Mouse (Mus musculus): ENCODE data around the gene Ppp2r5d. TPM values are rescaled to one million over a fixed set of nuclear protein-coding genes. Genes with fewer than 3 reads are reported as not detected.

Gene Ppp2r5d
- polyA plus RNA-seq, 1 experiment from 2014 or later = 88.5 TPM

- H3K27ac ChIP-seq (ENCODE audit: low read depth) = no peak overlapping the region
- H3K27me3 ChIP-seq (replicated peaks; ENCODE audit: control insufficient read depth, insufficient read depth, low read length) = no peaks in the 10 kb centered on the region
- H3K9me3 ChIP-seq (ENCODE audit: control insufficient read depth, low read length) = no peaks in the 10 kb centered on the region
- H3K4me2 ChIP-seq (ENCODE audit: low read length) = no peak overlapping the region
- ATAC-seq (replicated peaks; ENCODE audit: low FRiP score, low TSS enrichment, low read depth) = no peak
- H3K9ac ChIP-seq (ENCODE audit: low read length) = no peak overlapping the region
- WGBS = 87% methylated on average over 9 of the region's 9 CpGs
- H3K36me3 ChIP-seq (ENCODE audit: control insufficient read depth, insufficient read depth, low read length) = peaks cover 30% of the 10 kb centered on the region
- H3K4me3 ChIP-seq (ENCODE audit: low read depth, low read length) = no peak overlapping the region
- no peak for DNase-seq (ENCODE audit: low spot score)
- no peaks in the 10 kb centered on the region for H3K4me1 ChIP-seq (replicated peaks; ENCODE audit: control insufficient read depth, insufficient read depth, low read length)
Measured at GRCm38 (mm10) chr17:46742986-46743385, 38.1 kb upstream of the Ppp2r5d start.

GRCm38 (mm10) chr17:46741305-46741704 lies 36.4 kb upstream of the Ppp2r5d start:
- ATAC-seq (replicated peaks; ENCODE audit: low FRiP score, low TSS enrichment, low read depth) = no peak
- Histone ChIP-seq H3K27ac (ENCODE audit: low read depth) (no peak overlapping the region), H3K9ac (ENCODE audit: low read length) (no peak overlapping the region), H3K4me1 (replicated peaks; ENCODE audit: control insufficient read depth, insufficient read depth, low read length) (no peaks in the 10 kb centered on the region), H3K36me3 (ENCODE audit: control insufficient read depth, insufficient read depth, low read length) (peaks cover 25% of the 10 kb centered on the region), H3K27me3 (replicated peaks; ENCODE audit: control insufficient read depth, insufficient read depth, low read length) (no peaks in the 10 kb centered on the region), H3K4me3 (ENCODE audit: low read depth, low read length) (no peak overlapping the region), H3K9me3 (ENCODE audit: control insufficient read depth, low read length) (no peaks in the 10 kb centered on the region), H3K4me2 (ENCODE audit: low read length) (no peak overlapping the region)
- DNase-seq (ENCODE audit: low spot score) = no peak
- WGBS = 86% methylated on average over 6 of the region's 6 CpGs

GRCm38 (mm10) chr17:46736160-46736559 lies 31.2 kb upstream of the Ppp2r5d start:
- Histone ChIP-seq H3K4me2 (ENCODE audit: low read length) (no peak overlapping the region), H3K36me3 (ENCODE audit: control insufficient read depth, insufficient read depth, low read length) (peaks cover 17% of the 10 kb centered on the region), H3K4me3 (ENCODE audit: low read depth, low read length) (no peak overlapping the region), H3K27ac (ENCODE audit: low read depth) (no peak overlapping the region), H3K27me3 (replicated peaks; ENCODE audit: control insufficient read depth, insufficient read depth, low read length) (no peaks in the 10 kb centered on the region), H3K9me3 (ENCODE audit: control insufficient read depth, low read length) (no peaks in the 10 kb centered on the region), H3K4me1 (replicated peaks; ENCODE audit: control insufficient read depth, insufficient read depth, low read length) (no peaks in the 10 kb centered on the region), H3K9ac (ENCODE audit: low read length) (no peak overlapping the region)
- WGBS = 52% methylated on average over 9 of the region's 10 CpGs
- ATAC-seq (replicated peaks; ENCODE audit: low FRiP score, low TSS enrichment, low read depth) (no peak), DNase-seq (ENCODE audit: low spot score) (no peak)

GRCm38 (mm10) chr17:46735287-46735686 lies 30.4 kb upstream of the Ppp2r5d start:
- WGBS = 88% methylated on average over 7 of the region's 7 CpGs
- Histone ChIP-seq H3K4me3 (ENCODE audit: low read depth, low read length) (no peak overlapping the region), H3K27me3 (replicated peaks; ENCODE audit: control insufficient read depth, insufficient read depth, low read length) (no peaks in the 10 kb centered on the region), H3K9ac (ENCODE audit: low read length) (no peak overlapping the region), H3K4me2 (ENCODE audit: low read length) (no peak overlapping the region), H3K4me1 (replicated peaks; ENCODE audit: control insufficient read depth, insufficient read depth, low read length) (no peaks in the 10 kb centered on the region), H3K9me3 (ENCODE audit: control insufficient read depth, low read length) (no peaks in the 10 kb centered on the region), H3K36me3 (ENCODE audit: control insufficient read depth, insufficient read depth, low read length) (peaks cover 17% of the 10 kb centered on the region), H3K27ac (ENCODE audit: low read depth) (no peak overlapping the region)
- DNase-seq (ENCODE audit: low spot score) = no peak
- ATAC-seq (replicated peaks; ENCODE audit: low FRiP score, low TSS enrichment, low read depth) = no peak

GRCm38 (mm10) chr17:46734055-46734454 lies 29.1 kb upstream of the Ppp2r5d start:
- H3K27ac ChIP-seq (ENCODE audit: low read depth) = no peak overlapping the region
- H3K4me2 ChIP-seq (ENCODE audit: low read length) = no peak overlapping the region
- H3K9ac ChIP-seq (ENCODE audit: low read length) = no peak overlapping the region
- DNase-seq (ENCODE audit: low spot score) (no peak), ATAC-seq (replicated peaks; ENCODE audit: low FRiP score, low TSS enrichment, low read depth) (no peak)
- H3K27me3 ChIP-seq (replicated peaks; ENCODE audit: control insufficient read depth, insufficient read depth, low read length) = peaks cover 7% of the 10 kb centered on the region; the same call in 1 of the 2 replicates
- 92% methylated on average over 3 of the region's 3 CpGs for WGBS
- no peaks in the 10 kb centered on the region for H3K9me3 ChIP-seq (ENCODE audit: control insufficient read depth, low read length)
- H3K4me3 ChIP-seq (ENCODE audit: low read depth, low read length) = no peak overlapping the region
- H3K36me3 ChIP-seq (ENCODE audit: control insufficient read depth, insufficient read depth, low read length) = peaks cover 17% of the 10 kb centered on the region
- no peaks in the 10 kb centered on the region for H3K4me1 ChIP-seq (replicated peaks; ENCODE audit: control insufficient read depth, insufficient read depth, low read length)

- DNase-seq (ENCODE audit: low spot score) = peak; percentile 58
Measured at GRCm38 (mm10) chr17:46728904-46729318, 24.0 kb upstream of the Ppp2r5d start, which contains the start of gene Gnmt. Gene Gnmt, minus strand, starts transcription at chr17:46729168.

GRCm38 (mm10) chr17:46728496-46728895 lies 23.6 kb upstream of the Ppp2r5d start:
- ATAC-seq (replicated peaks; ENCODE audit: low FRiP score, low TSS enrichment, low read depth) (0 out of 2 replicates have a peak, but pooled peaks have one; percentile 6), DNase-seq (ENCODE audit: low spot score) (no peak)
- Histone ChIP-seq H3K4me2 (ENCODE audit: low read length) (peak overlapping the region; percentile 37), H3K9me3 (ENCODE audit: control insufficient read depth, low read length) (no peaks in the 10 kb centered on the region), H3K4me1 (replicated peaks; ENCODE audit: control insufficient read depth, insufficient read depth, low read length) (no peaks in the 10 kb centered on the region), H3K4me3 (ENCODE audit: low read depth, low read length) (no peak overlapping the region), H3K27ac (ENCODE audit: low read depth) (no peak overlapping the region), H3K9ac (ENCODE audit: low read length) (no peak overlapping the region), H3K27me3 (replicated peaks; ENCODE audit: control insufficient read depth, insufficient read depth, low read length) (peaks cover 18% of the 10 kb centered on the region), H3K36me3 (ENCODE audit: control insufficient read depth, insufficient read depth, low read length) (peaks cover 20% of the 10 kb centered on the region)
- WGBS = 47% methylated on average over 11 of the region's 11 CpGs

More at GRCm38 (mm10) chr17:46728904-46729318, 24.0 kb upstream of the Ppp2r5d start, which contains the start of gene Gnmt:
- Histone ChIP-seq H3K9ac (ENCODE audit: low read length) (no peak within 1 kb of the TSS), H3K9me3 (ENCODE audit: control insufficient read depth, low read length) (no peaks in the 10 kb centered on the region), H3K27ac (ENCODE audit: low read depth) (no peak within 1 kb of the TSS), H3K4me1 (replicated peaks; ENCODE audit: control insufficient read depth, insufficient read depth, low read length) (no peaks in the 10 kb centered on the region), H3K27me3 (replicated peaks; ENCODE audit: control insufficient read depth, insufficient read depth, low read length) (peaks cover 18% of the 10 kb centered on the region), H3K4me3 (ENCODE audit: low read depth, low read length) (no peak within 1 kb of the TSS), H3K36me3 (ENCODE audit: control insufficient read depth, insufficient read depth, low read length) (peaks cover 17% of the 10 kb centered on the region), H3K4me2 (ENCODE audit: low read length) (peak within 1 kb of the TSS; percentile 37)
- peak; percentile 42; the same call in 1 of the 2 replicates for ATAC-seq (replicated peaks; ENCODE audit: low FRiP score, low TSS enrichment, low read depth)
- WGBS = 16% methylated on average over 24 of the region's 24 CpGs

- no peaks in the 10 kb centered on the region for H3K4me1 ChIP-seq (replicated peaks; ENCODE audit: control insufficient read depth, insufficient read depth, low read length)
- no peak for DNase-seq (ENCODE audit: low spot score)
- WGBS = 46% methylated on average over 6 of the region's 6 CpGs
- no peaks in the 10 kb centered on the region for H3K9me3 ChIP-seq (ENCODE audit: control insufficient read depth, low read length)
- H3K27ac ChIP-seq (ENCODE audit: low read depth) = no peak overlapping the region
- no peak overlapping the region for H3K4me2 ChIP-seq (ENCODE audit: low read length)
- no peak for ATAC-seq (replicated peaks; ENCODE audit: low FRiP score, low TSS enrichment, low read depth)
- H3K9ac ChIP-seq (ENCODE audit: low read length) = no peak overlapping the region
- H3K4me3 ChIP-seq (ENCODE audit: low read depth, low read length) = no peak overlapping the region
- peaks cover 18% of the 10 kb centered on the region for H3K27me3 ChIP-seq (replicated peaks; ENCODE audit: control insufficient read depth, insufficient read depth, low read length)
- peaks cover 25% of the 10 kb centered on the region for H3K36me3 ChIP-seq (ENCODE audit: control insufficient read depth, insufficient read depth, low read length)
Measured at GRCm38 (mm10) chr17:46728021-46728420, 23.1 kb upstream of the Ppp2r5d start.

- Histone ChIP-seq H3K4me2 (ENCODE audit: low read length) (no peak overlapping the region), H3K4me1 (replicated peaks; ENCODE audit: control insufficient read depth, insufficient read depth, low read length) (no peaks in the 10 kb centered on the region), H3K9ac (ENCODE audit: low read length) (no peak overlapping the region), H3K36me3 (ENCODE audit: control insufficient read depth, insufficient read depth, low read length) (peaks cover 28% of the 10 kb centered on the region), H3K9me3 (ENCODE audit: control insufficient read depth, low read length) (no peaks in the 10 kb centered on the region), H3K27ac (ENCODE audit: low read depth) (no peak overlapping the region), H3K4me3 (ENCODE audit: low read depth, low read length) (no peak overlapping the region), H3K27me3 (replicated peaks; ENCODE audit: control insufficient read depth, insufficient read depth, low read length) (peaks cover 18% of the 10 kb centered on the region)
- ATAC-seq (replicated peaks; ENCODE audit: low FRiP score, low TSS enrichment, low read depth) (no peak), DNase-seq (ENCODE audit: low spot score) (no peak)
- 91% methylated on average over 11 of the region's 11 CpGs for WGBS
Measured at GRCm38 (mm10) chr17:46727271-46727670, 22.4 kb upstream of the Ppp2r5d start.

Data from intestine, embryonic 14.5 days (tissue).